Mouse (Mus musculus) kidney, postnatal 10 days (tissue): ENCODE results near the gene Iqcn.

Experiments
- DNase-seq: peaks from one replicate; pipeline ENCODE4 v3.0.0; 2021; ENCODE audit warnings: mixed read lengths

Iqcn gene

DNA sequence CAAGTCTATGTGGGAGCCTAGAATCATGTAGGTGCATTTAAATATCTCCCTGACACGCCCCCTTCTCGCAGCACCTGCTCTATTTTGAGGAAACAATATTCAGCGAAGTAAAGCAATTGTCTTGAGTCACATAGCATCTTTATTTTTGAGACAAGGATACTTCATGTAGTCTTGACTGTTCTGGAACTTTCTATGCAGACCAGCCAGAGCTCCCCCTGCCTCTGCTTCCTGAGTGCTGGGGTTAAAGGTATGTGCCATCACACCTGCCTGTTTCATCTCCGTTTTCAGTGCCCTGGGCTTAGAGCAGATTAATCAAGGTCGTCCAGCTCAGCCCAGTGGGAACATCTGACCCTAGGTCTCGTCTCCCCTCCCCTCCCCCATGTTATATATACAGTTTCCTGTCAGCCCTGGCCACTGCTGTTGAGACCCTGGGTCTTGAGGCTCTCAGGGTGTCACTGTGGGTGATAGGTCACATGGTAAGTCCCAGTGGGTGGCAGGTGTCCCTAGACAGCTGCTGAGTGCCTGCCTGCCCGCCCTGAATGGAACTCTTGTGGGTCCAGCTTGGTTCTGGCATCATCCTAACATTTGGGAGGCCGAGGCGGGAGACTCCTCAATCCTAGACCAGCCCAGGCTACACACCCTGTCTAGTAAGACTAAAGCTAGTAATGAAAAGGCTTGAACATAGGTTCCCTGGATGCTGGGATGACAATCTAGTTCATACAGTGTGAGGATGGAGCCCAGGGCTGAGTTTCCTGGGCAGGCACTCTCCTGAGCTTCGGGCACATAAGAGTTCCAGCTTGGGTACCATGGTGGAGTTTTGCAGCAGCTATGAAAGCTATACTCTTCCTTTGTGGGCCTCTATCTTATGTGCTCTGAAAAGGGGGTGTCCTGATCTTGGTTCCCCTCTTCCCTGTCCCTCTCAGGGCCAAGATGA lies 1.9 kb upstream of the Iqcn start:
- no peak for DNase-seq

GRCm38 (mm10) chr8:70701982-70702841 lies 1.0 kb upstream of the Iqcn start:
- DNase-seq = no peak

- no peak for DNase-seq
Observed at GRCm38 (mm10) chr8:70702842-70703182, 445 bp upstream of the Iqcn start.

DNA sequence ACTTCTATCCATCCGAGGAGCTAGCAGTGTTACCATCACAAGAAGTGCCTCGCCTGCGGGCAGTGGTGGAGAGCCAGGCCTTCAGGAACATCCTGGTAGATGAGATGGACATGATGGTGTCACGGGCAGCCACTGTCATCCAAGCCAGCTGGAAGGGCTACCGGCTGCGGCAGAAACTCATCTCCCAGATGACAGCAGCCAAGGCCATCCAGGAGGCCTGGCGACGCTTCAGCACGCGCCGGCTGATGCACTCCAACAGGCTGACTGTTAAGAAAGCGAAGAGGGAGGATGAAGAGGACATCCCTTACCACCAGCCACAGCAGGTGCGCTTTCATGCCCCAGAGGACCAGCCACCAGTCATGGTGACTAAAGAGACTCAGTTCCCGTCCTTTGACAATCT lies 5.0 kb downstream of the Iqcn start:
- no peak for DNase-seq

DNA sequence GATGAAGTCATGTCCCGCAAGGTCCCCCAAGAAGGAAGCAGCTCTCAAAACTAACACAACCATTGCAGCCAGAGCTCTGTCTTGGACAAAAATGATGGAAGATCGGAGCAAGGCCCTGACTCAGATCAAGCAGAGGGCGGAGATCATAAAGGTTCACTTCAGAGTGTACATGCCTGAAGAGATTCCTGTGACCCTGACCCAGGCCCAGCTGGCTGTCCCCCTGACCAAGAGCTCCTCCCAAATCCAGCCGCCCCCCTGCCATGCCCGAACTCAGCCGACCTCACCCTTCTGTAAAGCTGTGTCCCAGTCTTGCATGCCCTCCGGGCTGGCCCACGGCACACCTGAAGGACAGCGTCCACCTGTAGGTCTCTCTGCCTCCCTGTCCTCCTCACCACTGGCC lies 6.5 kb downstream of the Iqcn start:
- DNase-seq = no peak

DNA sequence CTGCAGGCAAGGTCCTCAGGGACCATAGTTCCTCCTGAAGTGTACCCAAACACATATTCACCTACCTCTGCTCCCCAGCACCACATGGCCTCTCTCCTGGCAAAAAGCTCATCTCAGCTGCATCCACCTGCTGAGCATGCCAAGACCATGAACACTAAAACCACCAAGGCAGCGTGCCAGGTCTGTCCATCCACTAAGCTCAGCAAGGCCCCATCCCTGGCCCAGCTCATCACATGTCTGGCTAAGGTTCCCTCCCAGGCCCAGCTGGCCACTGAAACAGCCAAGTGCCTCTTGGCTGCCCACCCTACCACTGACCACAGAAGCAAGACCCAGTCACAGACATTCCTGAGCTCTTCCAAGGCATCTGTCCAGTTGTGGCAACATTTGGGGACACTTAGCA lies 7.0 kb downstream of the Iqcn start:
- DNase-seq = peak; percentile 46

DNA sequence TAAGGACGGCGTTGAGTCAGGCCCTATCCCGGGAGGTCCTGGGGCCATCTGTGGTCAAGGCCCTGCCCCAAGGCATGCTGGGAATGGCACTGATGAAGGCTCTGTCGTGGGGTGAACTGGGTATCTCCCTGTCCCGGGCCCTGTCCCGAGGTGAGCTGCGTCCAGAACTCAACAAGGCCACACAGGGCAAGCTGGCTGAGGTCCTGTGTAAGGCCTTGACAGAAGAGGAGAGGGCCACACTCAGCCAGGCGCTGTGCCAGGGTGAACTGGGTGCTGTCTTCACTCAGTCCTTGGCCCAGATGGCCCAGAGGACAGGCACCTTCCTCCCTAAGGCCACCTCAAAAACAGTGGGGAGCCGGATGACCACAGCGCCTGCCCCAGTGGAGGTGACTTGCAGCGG lies 7.8 kb downstream of the Iqcn start:
- DNase-seq = no peak

GRCm38 (mm10) chr8:70713991-70714390 lies 10.7 kb downstream of the Iqcn start:
- DNase-seq = no peak

- no peak for DNase-seq
Observed at GRCm38 (mm10) chr8:70715086-70715485, 11.8 kb downstream of the Iqcn start.

DNA sequence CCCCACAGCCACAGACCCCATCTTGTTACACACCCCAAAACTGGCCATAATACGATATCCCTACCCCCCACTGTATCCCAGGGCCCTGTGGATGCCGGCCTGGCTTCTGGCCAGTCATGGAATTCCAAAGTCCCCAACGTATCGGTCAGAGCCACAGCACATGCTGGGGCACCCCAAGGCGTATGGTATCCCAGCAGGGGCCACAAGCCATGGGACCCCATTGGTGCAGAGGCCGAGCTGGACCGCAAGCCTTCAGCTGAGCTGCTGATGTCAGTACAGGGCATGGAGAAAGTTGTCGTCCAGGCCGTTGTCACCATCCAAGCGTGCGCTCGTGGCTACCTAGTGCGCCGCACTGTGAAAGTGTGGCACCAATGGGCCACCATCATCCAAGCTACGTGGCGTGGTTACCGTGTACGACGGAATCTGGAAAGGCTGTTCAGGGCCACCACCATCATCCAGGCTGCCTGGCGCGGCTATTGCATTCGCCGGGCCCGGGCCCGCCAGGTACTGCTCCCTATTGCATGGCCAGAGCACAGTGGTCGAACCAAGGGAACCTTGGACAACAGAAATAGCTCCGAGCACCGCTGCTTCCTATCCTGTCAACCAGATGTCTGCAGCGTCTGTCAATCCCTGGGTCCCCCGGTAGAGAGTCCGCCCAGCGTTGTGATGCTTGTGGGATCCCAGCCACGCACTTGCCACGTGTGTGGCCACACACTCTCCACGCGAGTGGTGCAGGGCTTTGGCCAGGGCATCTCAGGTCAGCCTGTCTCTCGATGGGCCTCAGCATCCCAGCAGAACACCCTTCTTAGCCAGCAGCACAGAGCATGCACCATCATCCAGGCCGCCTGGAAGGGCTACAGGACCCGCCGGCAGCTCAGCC lies 13.5 kb downstream of the Iqcn start:
- DNase-seq = no peak

GRCm38 (mm10) chr8:70718297-70718696 lies 15.0 kb downstream of the Iqcn start, which contains the start of gene Gm3336:
TSS of gene Gm3336 (plus strand) at chr8:70718543.
- DNase-seq = peak; percentile 82

DNA sequence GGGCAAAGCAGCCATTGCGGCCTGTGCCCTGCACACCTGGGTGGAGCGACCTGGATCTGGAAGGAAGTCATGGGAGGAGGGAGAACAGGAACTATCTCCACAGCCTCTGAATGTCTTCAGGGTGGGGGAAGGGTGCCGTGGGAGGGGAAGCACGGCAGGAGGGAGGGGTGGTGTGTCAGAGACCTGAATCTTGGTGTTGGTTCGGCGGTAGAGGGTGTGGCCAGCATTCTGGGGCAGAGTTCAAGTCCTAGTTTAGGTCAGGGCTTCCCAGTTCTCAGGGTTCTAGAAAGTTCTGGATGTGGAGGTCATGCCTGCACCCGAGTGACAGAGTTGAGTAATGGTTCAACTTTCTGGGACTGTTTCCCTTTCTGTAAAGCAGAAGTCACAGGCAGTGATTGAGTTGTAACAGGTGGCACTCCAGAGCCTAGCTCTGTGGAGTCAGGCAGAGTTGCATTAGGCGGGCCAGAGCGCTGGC lies 16.6 kb downstream of the Iqcn start:
- no peak for DNase-seq

- DNase-seq = peak; percentile 89
Observed at GRCm38 (mm10) chr8:70720739-70721138, 17.5 kb downstream of the Iqcn start.

GRCm38 (mm10) chr8:70721601-70722000 lies 18.3 kb downstream of the Iqcn start:
- no peak for DNase-seq

DNA sequence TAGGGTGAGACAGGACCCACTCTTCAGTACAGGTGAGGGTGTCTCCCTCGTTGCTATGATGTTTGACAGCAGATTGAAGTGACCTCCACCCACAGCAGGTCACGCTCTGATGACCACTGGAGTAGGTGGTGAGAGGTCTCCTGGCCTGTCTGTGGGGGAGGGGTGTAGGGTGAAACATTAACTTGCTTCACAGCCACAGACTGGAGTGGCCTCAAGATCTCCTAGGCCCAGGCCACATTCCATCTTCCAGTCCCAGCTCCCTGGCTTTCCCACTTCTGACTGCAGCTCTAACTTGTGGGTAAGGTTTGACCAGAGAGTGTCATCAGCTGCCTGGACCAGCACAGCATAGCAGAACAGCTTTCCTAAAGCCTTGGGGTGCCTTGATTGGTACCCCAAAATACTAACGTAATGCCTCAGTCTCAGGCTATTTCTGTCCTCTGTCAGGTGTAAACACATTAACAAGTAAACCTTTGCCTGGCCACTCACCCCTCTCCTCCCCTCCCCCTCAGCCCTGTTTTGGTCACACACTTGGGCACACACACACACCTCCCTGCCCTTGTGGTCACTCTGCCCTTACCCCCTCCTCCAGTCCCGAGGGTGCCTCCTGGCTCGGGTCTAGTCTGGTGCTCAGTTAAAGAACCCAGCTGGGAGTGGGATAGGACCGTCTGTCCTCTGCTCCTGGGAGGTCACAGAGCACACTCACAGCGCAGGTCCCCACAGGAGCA lies 20.4 kb downstream of the Iqcn start, which contains the start of gene Pde4c:
Gene Pde4c, plus strand, starts transcription at position 235 of the 725 bp plus-strand sequence.
- peak; percentile 91 for DNase-seq

GRCm38 (mm10) chr8:70724216-70724615 lies 21.0 kb downstream of the Iqcn start:
- DNase-seq = no peak

GRCm38 (mm10) chr8:70725792-70726447 lies 22.7 kb downstream of the Iqcn start:
- DNase-seq = peak; percentile 83

- DNase-seq = no peak
Observed at GRCm38 (mm10) chr8:70726721-70727120, 23.5 kb downstream of the Iqcn start.

DNA sequence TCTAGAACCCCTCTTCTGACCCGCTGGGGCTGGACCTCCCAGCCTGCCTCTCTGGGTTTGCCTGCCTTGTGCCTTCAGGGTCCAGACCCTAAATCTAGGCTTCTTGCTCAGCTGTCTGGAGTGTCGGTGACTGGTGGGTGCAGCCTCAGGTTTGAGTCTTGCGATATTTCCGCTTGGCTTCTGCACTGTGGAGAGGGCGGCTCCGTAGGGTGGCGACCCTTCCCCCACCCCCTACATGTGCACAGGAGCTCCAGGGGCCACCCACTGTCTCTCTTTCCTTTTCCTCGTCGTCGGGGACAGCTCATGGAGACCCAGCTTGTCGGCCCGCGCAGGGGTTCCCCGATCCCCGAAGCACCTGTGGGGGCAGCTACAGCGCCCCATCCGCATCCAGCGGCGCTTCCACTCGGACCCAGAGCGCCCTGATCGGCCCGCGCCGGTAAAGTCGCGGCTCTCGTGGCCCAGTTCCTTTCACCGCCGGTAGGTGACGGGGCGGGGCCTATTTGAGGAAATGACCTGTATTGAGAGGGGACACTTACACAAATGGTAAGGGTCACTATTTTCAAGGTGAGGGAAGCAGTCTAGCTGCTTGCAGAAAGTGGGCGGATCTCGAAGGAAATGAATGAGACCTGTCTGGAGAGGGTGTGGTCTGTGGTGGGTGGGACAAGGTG lies 26.7 kb downstream of the Iqcn start:
- DNase-seq = no peak

GRCm38 (mm10) chr8:70730956-70731355 lies 27.7 kb downstream of the Iqcn start:
- no peak for DNase-seq

- no peak for DNase-seq
Observed at GRCm38 (mm10) chr8:70737705-70738104, 34.4 kb downstream of the Iqcn start.
